Mouse (Mus musculus) heart, embryonic 16.5 days (tissue): ENCODE results near the gene Fbxl20. TPM values are rescaled to one million over a fixed set of nuclear protein-coding genes. Genes with fewer than 3 reads are reported as not detected.
"Not testable (repeated sequence)": the region's sequence is repeated elsewhere in the genome, so short reads cannot be mapped to it uniquely, and the experiment has no call there.

Experiments
- ATAC-seq: fragments of 200-750 bp; cut with Nextera tagmentation; replicated peaks from 2 replicates; pipeline ENCODE4 v1.8.0; 2017; ENCODE audit warnings: moderate number of reproducible peaks; ENCODE audit not compliant: insufficient read depth, low FRiP score; ENCODE audit errors: extremely low read depth
- H3K27ac ChIP-seq: fragments of 300-500 bp; sonication (generic); 2 replicates; pipeline ENCODE4 v1.5.1; 2014; ENCODE audit warnings: mild to moderate bottlenecking, low read length, control low read depth, moderate library complexity
- H3K27me3 ChIP-seq: fragments of 300-500 bp; sonication (generic); 2 replicates; pipeline ENCODE4 v1.6.1; 2014; ENCODE audit warnings: low read length, mixed read lengths; ENCODE audit not compliant: control insufficient read depth, insufficient read depth
- H3K36me3 ChIP-seq: fragments of 300-500 bp; sonication (generic); 2 replicates; pipeline ENCODE4 v1.6.1; 2014; ENCODE audit not compliant: control insufficient read depth, insufficient read depth
- H3K4me1 ChIP-seq: fragments of 300-500 bp; sonication (generic); 2 replicates; pipeline ENCODE4 v1.6.1; 2014; ENCODE audit warnings: low read length, mixed read lengths; ENCODE audit not compliant: control insufficient read depth, insufficient read depth
- H3K4me2 ChIP-seq: fragments of 300-500 bp; sonication (generic); 2 replicates; pipeline ENCODE4 v1.6.1; 2014; ENCODE audit warnings: low read depth, mild to moderate bottlenecking, control low read depth, low read length
- H3K4me3 ChIP-seq: fragments of 300-500 bp; sonication (generic); 2 replicates; pipeline ENCODE4 v1.5.1; 2014; ENCODE audit warnings: mild to moderate bottlenecking, control low read depth, low read length
- H3K9ac ChIP-seq: fragments of 300-500 bp; sonication (generic); 2 replicates; pipeline ENCODE4 v1.6.1; 2014; ENCODE audit warnings: low read length, control low read depth
- H3K9me3 ChIP-seq: fragments of 300-500 bp; sonication (generic); replicated peaks from 2 replicates; pipeline ENCODE4 v1.6.1; 2016; ENCODE audit warnings: low read length; ENCODE audit not compliant: control insufficient read depth
- WGBS: fragments of 180-500 bp; shearing (Covaris S2); extraction: QIAGEN DNeasy Blood & Tissue Kit; methylation state at CpG from one replicate; pipeline ENCODE4 v1.1.7; 2014; 5-methylcytosine and 5-hydroxymethylcytosine counted together
- polyA plus RNA-seq: library from polyadenylated mRNA; unstranded; fragments of >200 nt; fragmentation: Nextera tagmentation; extraction: Ambion mirVana; gene quantifications from 2 replicates; pipeline ENCODE4 v1.2.1, GENCODE M21; 2015

Gene Fbxl20
- polyA plus RNA-seq: 14.9 and 15.9 TPM in 2 replicates

DNA sequence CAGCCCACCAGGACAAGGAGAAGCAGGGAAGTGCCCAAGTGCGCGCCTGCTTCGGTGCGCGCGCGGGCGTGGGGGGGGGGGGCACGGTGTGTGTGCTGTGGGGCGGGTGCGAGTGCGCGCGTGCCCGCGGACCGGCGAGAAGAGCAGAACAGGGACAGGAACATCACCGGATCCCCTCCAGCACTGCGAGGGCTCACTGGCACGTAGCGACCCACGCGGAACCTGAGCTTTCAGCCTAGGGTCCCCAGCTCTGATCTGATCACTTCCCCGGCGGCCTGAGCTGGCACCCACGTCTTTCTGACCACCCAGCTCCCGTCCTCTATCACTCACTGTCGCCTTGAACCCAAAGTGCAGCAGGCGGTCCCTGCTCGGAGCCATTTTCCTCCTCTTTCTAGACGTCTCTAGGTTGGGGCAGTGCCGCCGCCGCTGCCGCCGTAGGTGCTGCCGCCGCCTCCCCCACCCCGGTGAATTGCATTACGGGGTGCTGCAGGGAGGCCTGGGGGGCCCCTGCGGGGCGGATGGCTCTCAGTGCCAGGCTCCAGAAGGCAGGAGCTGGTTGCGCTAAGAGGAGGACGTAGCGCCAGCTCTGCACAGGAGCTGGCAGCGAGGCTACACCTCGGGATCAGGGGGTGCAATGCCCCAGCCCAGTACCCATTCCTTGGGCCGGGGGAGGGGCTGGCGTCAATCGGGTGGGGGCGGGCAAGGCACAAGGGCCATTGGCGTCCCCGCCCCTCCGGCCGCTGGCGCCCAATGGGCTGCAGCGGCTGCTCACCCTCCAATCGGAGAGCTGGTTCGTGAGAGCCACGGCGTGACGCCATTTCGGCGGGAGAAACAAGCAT lies at the start of gene Fbxl20:
Gene Fbxl20 (minus strand): TSS at position 618 of the 839 bp plus-strand sequence.
- ATAC-seq: peak; percentile 88
- H3K4me1 ChIP-seq: peaks cover 16% of the 10 kb centered on the region
- peak within 1 kb of the TSS; percentile 92 for H3K9ac ChIP-seq
- H3K27me3 ChIP-seq: no peaks in the 10 kb centered on the region
- H3K36me3 ChIP-seq: peaks cover 2% of the 10 kb centered on the region
- under 1% methylated on average over 60 of the region's 65 CpGs for WGBS
- H3K4me3 ChIP-seq: peak within 1 kb of the TSS; percentile 96
- H3K4me2 ChIP-seq: peak within 1 kb of the TSS; percentile 96
- peak within 1 kb of the TSS; percentile 92 for H3K27ac ChIP-seq
- H3K9me3 ChIP-seq: no peaks in the 10 kb centered on the region

DNA sequence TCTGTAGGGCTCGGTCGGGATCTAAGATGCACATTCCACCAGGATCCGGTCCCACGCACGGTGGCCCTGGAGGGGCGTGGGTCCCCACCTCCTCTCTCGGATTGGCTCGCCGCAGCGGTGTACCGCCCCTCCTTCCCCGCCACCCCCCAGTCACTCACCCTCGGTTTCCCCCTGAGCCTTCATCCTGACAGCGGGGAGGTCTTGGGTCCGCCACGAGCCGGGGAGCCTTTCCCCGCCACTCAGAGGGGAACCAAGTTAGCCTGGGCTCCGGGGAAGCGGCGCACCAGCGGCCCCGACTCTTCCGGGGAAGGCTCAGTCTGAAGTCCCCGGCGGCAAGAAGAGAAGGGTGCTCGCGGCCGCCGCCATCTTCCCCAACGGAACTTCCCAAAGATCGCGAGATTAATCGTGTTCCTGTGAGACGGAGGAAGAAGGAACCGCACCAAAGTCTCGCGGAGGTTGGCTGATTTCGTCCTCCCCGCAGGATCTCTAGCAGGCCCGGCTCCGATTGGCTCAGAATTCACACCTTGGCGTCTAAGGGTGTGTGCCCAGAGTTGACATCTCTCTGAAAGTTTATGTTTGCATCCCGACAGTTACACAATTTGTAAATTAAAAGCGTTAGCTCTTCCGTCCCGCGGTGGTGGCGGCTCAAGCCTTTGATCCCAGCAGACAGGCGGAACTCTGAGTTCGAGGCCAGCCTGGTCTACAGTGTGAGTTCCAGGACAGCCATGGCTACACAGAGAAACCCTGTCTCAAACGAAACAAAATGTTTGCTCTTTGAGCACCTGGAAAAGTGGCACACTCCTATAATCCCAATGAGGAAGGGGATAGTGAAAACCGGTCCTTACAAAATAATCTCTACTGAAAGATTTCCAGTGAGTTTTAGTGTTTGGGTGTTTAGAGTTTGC lies 43.0 kb upstream of the Fbxl20 start, which contains the start of gene Med1:
Gene Med1 (minus strand): TSS at position 393 of the 905 bp plus-strand sequence.
- Histone ChIP-seq H3K36me3 (peaks cover 12% of the 10 kb centered on the region), H3K9me3 (no peaks in the 10 kb centered on the region), H3K4me3 (peak within 1 kb of the TSS; percentile 72), H3K27ac (peak within 1 kb of the TSS; percentile 93), H3K9ac (peak within 1 kb of the TSS; percentile 90), H3K4me2 (peak within 1 kb of the TSS; percentile 80), H3K4me1 (peaks cover 14% of the 10 kb centered on the region), H3K27me3 (no peaks in the 10 kb centered on the region)
- 1% methylated on average over 53 of the region's 53 CpGs for WGBS
- peak; percentile 93 for ATAC-seq

DNA sequence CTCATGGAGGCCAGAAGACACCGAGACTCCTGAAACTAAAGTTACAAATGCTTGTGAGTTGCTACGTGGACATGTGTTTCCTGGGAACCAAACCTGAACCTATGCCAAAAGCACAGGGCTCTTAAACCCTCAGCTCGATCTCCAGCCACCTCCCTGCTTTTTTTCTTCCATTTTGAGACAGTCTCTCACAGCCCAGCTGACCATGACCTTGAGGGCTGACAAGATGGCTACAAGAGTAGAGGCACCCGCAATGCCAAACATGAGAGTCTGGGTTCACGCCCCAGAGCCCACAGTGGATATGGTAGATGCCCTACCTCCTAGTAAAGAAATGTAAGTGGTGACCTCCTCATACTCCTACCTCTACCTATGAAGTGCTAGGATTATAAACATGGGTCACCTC lies 40.6 kb upstream of the Fbxl20 start:
- H3K4me2 ChIP-seq: no peak overlapping the region
- no peak overlapping the region; the same call in 1 of the 2 replicates for H3K9ac ChIP-seq
- peaks cover 14% of the 10 kb centered on the region for H3K4me1 ChIP-seq
- no peak overlapping the region for H3K4me3 ChIP-seq
- no peak for ATAC-seq
- H3K27me3 ChIP-seq: no peaks in the 10 kb centered on the region
- H3K9me3 ChIP-seq: no peaks in the 10 kb centered on the region
- H3K36me3 ChIP-seq: peaks cover 23% of the 10 kb centered on the region
- peak overlapping the region; percentile 69 for H3K27ac ChIP-seq
- 73% methylated on average over 5 of the region's 5 CpGs for WGBS

DNA sequence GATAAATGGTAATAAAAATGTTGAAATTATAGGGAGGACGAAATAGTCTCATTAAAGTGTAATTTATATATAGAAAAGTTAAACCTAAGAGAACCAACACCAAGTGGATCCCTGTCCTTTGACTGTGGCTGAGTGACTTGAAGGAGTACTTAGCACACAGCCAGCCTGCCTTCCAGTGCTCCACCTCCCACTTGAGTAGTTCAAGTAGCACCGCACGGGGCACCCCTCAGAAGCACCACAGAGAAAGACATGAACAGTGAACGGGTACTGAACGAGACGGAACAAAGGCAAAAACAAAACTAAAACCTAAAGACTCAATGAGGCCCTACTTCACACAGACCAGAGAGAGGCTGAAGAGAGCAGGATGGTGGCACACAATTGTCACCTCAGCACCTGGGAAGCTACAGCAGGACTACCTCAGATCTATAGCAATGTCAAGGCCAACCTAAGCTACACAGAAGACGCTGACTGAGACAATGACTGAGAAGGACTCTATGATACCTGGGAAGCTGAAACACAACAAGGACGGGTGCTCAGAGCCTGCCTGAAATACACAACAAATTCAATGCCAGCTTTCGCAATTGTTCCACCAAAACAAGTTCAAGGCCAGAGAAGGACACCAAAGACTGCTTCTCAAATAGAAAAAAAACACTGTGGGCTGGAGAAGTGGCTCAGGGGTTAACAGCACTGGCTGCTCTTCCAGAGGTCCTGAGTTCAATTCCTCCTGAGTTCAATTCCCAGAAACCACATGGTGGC lies 37.6 kb upstream of the Fbxl20 start:
- no peak overlapping the region for H3K4me2 ChIP-seq
- no peak overlapping the region for H3K4me3 ChIP-seq
- no peak overlapping the region for H3K9ac ChIP-seq
- H3K9me3 ChIP-seq: no peaks in the 10 kb centered on the region
- ATAC-seq: no peak
- 85% methylated on average over 9 of the region's 9 CpGs for WGBS
- H3K36me3 ChIP-seq: peaks cover 36% of the 10 kb centered on the region
- no peak overlapping the region for H3K27ac ChIP-seq
- H3K27me3 ChIP-seq: no peaks in the 10 kb centered on the region
- H3K4me1 ChIP-seq: peaks cover 14% of the 10 kb centered on the region

GRCm38 (mm10) chr11:98182149-98182548 lies 31.9 kb upstream of the Fbxl20 start:
- not testable (repeated sequence) for H3K9ac ChIP-seq, H3K27me3 ChIP-seq

GRCm38 (mm10) chr11:98168400-98168799 lies 18.2 kb upstream of the Fbxl20 start:
- Histone ChIP-seq H3K36me3 (peaks cover 63% of the 10 kb centered on the region), H3K4me2 (no peak overlapping the region), H3K4me1 (no peaks in the 10 kb centered on the region), H3K27ac (no peak overlapping the region), H3K27me3 (no peaks in the 10 kb centered on the region), H3K9ac (no peak overlapping the region), H3K9me3 (no peaks in the 10 kb centered on the region), H3K4me3 (no peak overlapping the region)
- no peak for ATAC-seq
- 91% methylated on average over 1 of the region's 1 CpGs for WGBS

More at GRCm38 (mm10) chr11:98182149-98182548, 31.9 kb upstream of the Fbxl20 start:
- not testable (repeated sequence) for H3K4me2 ChIP-seq, H3K4me1 ChIP-seq, H3K9me3 ChIP-seq, H3K27ac ChIP-seq, H3K4me3 ChIP-seq, ATAC-seq
- WGBS: 90% methylated on average over 3 of the region's 3 CpGs
- peaks cover 34% of the 10 kb centered on the region for H3K36me3 ChIP-seq

GRCm38 (mm10) chr11:98155094-98155493 lies 4.9 kb upstream of the Fbxl20 start:
- peaks cover 2% of the 10 kb centered on the region; the same call in 1 of the 2 replicates for H3K4me1 ChIP-seq
- H3K27ac ChIP-seq: no peak overlapping the region
- H3K4me2 ChIP-seq: no peak overlapping the region
- H3K9ac ChIP-seq: no peak overlapping the region
- H3K9me3 ChIP-seq: no peaks in the 10 kb centered on the region
- H3K36me3 ChIP-seq: peaks cover 36% of the 10 kb centered on the region
- WGBS: 58% methylated on average over 6 of the region's 6 CpGs
- H3K4me3 ChIP-seq: no peak overlapping the region
- H3K27me3 ChIP-seq: no peaks in the 10 kb centered on the region
- no peak for ATAC-seq

GRCm38 (mm10) chr11:98150625-98151156 lies 488 bp upstream of the Fbxl20 start:
- Histone ChIP-seq H3K27me3 (no peaks in the 10 kb centered on the region), H3K4me1 (peaks cover 16% of the 10 kb centered on the region), H3K4me2 (peak overlapping the region; percentile 96), H3K9me3 (no peaks in the 10 kb centered on the region), H3K36me3 (peaks cover 8% of the 10 kb centered on the region), H3K4me3 (peak overlapping the region; percentile 96), H3K9ac (no peak overlapping the region), H3K27ac (no peak overlapping the region)
- WGBS: 8% methylated on average over 10 of the region's 10 CpGs
- no peak for ATAC-seq
